Mouse (Mus musculus) C2C12 (cell line): ENCODE measurements at regions not wholly inside any gene's neighbourhood (a gene's known extent, or its start where the extent isn't known, plus 50 kb on each side); places are given as distances from the start of the nearest gene placed in this dataset.

Experiments used
- CEBPB ChIP-seq: IDR thresholded peaks from one replicate; pipeline ENCODE4 v1.6.1; 2011; ENCODE audit warnings: low read depth, mild to moderate bottlenecking, control low read depth, moderate library complexity
- CTCF ChIP-seq: IDR thresholded peaks from one replicate; pipeline ENCODE4 v1.5.1; 2011; ENCODE audit not compliant: control insufficient read depth, insufficient read depth, insufficient read length
- FOSL1 ChIP-seq: IDR thresholded peaks from one replicate; pipeline ENCODE4 v1.8.0; 2011; ENCODE audit warnings: mild to moderate bottlenecking, low read length; ENCODE audit not compliant: poor library complexity, insufficient read depth, severe bottlenecking
- MAX ChIP-seq: IDR thresholded peaks from one replicate; pipeline ENCODE4 v1.6.1; 2011; ENCODE audit warnings: mild to moderate bottlenecking, control low read depth
- MYOD1 ChIP-seq: IDR thresholded peaks from one replicate; pipeline ENCODE4 v1.6.1; 2011; ENCODE audit warnings: low read depth; ENCODE audit not compliant: control insufficient read depth, insufficient read length
- USF1 ChIP-seq: IDR thresholded peaks from one replicate; pipeline ENCODE4 v1.6.1; 2011; ENCODE audit warnings: low read depth, mild to moderate bottlenecking, control low read depth, moderate library complexity

- TF ChIP-seq USF1 (no peak), CTCF (no peak), MAX (no peak), CEBPB (no peak), MYOD1 (no peak), FOSL1 (no peak)
Observed at GRCm38 (mm10) chr1:55977796-55978195, 572.1 kb downstream of the Plcl1 start.
